Mouse (Mus musculus) midbrain, embryonic 10.5 days (tissue): ENCODE results near the gene Wnt7b. TPM values are rescaled to one million over a fixed set of nuclear protein-coding genes. Genes with fewer than 3 reads are reported as not detected.

Experiments
- DNase-seq: peaks from one replicate; pipeline ENCODE4 v3.0.0-alpha.2; 2017; ENCODE audit warnings: low spot score
- H3K27ac ChIP-seq: fragments of 300-500 bp; sonication (generic); replicated peaks from 2 replicates; pipeline ENCODE4 v1.5.1; 2016; ENCODE audit warnings: mild to moderate bottlenecking
- H3K27me3 ChIP-seq: fragments of 300-500 bp; sonication (generic); 2 replicates; pipeline ENCODE4 v1.6.1; 2016; ENCODE audit warnings: low read depth, mild to moderate bottlenecking; ENCODE audit not compliant: poor library complexity, severe bottlenecking
- H3K36me3 ChIP-seq: fragments of 300-500 bp; sonication (generic); 2 replicates; pipeline ENCODE4 v1.6.1; 2016; ENCODE audit warnings: mild to moderate bottlenecking, moderate library complexity
- H3K4me1 ChIP-seq: fragments of 300-500 bp; sonication (generic); 2 replicates; pipeline ENCODE4 v1.6.1; 2016
- H3K4me3 ChIP-seq: fragments of 300-500 bp; sonication (generic); 2 replicates; pipeline ENCODE4 v1.5.1; 2016; ENCODE audit warnings: mild to moderate bottlenecking, moderate library complexity
- H3K9me3 ChIP-seq: fragments of 300-500 bp; sonication (generic); replicated peaks from 2 replicates; pipeline ENCODE4 v1.6.1; 2016; ENCODE audit warnings: mild to moderate bottlenecking
- WGBS: fragments of 180-500 bp; shearing (Covaris S2); methylation state at CpG from one replicate; pipeline ENCODE4 v1.1.7; 2016; 5-methylcytosine and 5-hydroxymethylcytosine counted together
- polyA plus RNA-seq: library from polyadenylated mRNA; unstranded; fragments of >200 nt; fragmentation: Nextera tagmentation; extraction: Ambion mirVana; gene quantifications from 2 replicates; pipeline ENCODE4 v1.2.1, GENCODE M21; 2016

Gene Wnt7b
- polyA plus RNA-seq, result 54.8 and 56.5 TPM in 2 replicates

DNA sequence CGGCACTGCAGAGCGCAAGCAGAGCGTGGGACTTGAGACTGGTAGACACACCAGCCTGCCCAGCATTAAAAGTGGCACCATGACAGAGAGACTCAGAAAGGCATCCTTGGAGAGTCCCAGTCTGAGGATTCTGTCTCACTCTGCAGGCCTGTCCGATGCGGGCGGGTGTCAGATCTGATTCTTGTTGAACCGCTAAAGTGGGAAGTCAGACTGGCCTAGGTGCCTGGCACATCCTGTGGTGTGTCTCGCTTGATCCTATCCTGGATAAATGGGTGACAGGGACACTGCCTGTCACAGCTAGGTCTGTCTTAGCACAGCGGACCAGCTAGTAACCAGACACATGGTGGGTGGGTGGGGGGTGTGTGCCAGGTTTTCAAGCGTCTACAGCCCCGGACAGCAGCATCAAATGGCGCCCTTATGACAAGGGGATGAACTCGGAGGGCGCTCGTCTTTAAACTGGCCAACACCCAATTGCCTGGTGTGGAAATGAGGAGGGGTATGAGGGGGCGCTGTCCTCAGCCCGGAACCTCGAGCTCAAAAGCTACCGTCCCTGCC, at the start of gene Wnt7b:
Wnt7b (minus strand) TSS at position 118 of the 555 bp plus-strand sequence.
- Histone ChIP-seq H3K27me3 (peaks cover 94% of the 10 kb centered on the region), H3K4me3 (peak within 1 kb of the TSS; percentile 69), H3K27ac (peak within 1 kb of the TSS; percentile 86), H3K36me3 (no peaks in the 10 kb centered on the region), H3K9me3 (no peaks in the 10 kb centered on the region), H3K4me1 (peaks cover 63% of the 10 kb centered on the region)
- under 1% methylated on average over 19 of the region's 19 CpGs for WGBS
- DNase-seq, result no peak

DNA sequence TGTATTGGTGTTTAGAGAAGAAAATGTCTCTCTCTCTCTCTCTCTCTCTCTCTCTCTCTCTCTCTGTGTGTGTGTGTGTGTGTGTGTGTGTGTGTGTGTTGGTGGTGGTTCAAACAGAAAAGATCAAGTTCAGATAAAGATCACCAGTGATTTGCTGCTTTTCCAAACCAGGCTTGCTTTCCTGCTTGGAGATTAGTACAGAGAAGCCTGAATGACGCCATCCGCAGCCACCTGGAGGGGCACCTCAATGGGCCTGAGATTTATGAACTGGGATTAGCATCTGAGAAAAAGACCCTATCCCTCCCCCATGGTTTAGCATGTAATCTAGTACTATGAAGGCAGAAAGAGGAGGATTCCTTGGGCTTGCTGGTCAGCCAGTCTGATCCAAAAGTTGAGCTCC, 49.3 kb upstream of the Wnt7b start:
- Histone ChIP-seq H3K27ac (no peak overlapping the region), H3K27me3 (peaks cover 66% of the 10 kb centered on the region), H3K9me3 (no peaks in the 10 kb centered on the region), H3K4me1 (peaks cover 22% of the 10 kb centered on the region), H3K4me3 (no peak overlapping the region), H3K36me3 (no peaks in the 10 kb centered on the region)
- 41% methylated on average over 2 of the region's 2 CpGs for WGBS
- DNase-seq, result no peak

DNA sequence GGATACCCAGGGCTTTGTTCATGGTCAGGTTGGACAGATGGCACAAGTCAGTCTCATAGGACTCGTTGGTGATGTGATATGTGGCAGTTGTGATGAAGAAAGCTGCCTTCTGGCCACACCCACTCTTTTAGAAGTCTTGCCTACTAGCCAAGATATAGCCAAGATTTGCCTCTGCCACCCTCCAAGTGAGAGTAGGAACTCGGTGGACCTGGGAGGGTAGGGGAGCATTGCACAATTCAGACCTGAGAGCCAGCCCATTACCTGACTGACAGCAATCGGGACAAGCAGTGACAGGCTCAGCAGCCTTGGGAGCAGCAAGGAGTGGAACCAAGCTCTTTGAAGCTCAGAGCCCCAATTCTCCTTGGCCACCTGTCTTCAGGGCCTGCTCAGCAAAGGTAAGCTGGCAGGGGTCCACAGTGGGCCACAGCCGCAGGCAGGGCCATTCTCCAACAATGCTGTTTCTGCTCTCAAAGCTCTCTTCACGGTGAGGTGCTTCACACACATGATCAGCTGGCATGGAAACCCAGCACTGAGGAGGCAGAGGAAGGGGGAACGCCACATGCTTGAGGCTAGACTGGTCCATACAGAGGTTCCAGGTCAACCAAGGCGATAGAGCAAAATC, 47.8 kb upstream of the Wnt7b start:
- Histone ChIP-seq H3K36me3 (no peaks in the 10 kb centered on the region), H3K27me3 (peaks cover 77% of the 10 kb centered on the region), H3K27ac (no peak overlapping the region), H3K4me1 (peaks cover 29% of the 10 kb centered on the region), H3K9me3 (no peaks in the 10 kb centered on the region), H3K4me3 (no peak overlapping the region)
- WGBS, result 78% methylated on average over 7 of the region's 7 CpGs
- DNase-seq, result no peak

DNA sequence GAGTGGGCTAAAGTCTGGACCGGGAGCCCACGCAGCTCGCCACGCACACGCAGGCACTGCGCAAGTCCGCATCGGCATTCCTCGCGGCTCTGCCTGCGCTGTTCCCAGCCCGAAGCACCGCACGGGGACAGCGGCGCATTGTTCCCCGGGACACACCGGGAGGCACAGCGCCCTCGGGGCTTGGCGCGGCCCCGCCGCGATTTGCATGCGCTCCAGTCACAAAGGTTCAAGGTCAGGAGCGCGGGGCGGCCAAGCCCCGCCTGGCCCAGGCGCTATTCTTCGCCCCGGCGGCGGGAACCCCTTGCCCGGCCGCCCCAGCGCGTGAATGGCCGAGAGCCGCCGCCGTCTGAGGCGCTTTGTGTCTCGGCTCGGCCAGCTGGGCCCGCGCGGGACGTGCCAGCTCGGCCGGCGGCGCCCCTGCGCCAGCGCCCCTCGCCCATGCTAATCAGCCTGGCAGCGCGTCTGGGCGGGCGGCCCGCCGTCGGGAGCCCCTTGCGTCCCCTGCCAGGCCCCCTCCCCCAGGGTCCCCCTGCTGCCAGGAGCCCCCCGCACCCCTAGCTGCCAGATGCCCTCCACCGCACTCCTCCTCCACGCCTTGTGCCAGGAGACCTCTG, 43.5 kb upstream of the Wnt7b start:
- H3K4me1 ChIP-seq, result peaks cover 11% of the 10 kb centered on the region
- H3K4me3 ChIP-seq, result peak overlapping the region; percentile 49
- 3% methylated on average over 68 of the region's 68 CpGs for WGBS
- DNase-seq, result peak; percentile 61
- no peaks in the 10 kb centered on the region for H3K36me3 ChIP-seq
- H3K9me3 ChIP-seq, result peaks cover 11% of the 10 kb centered on the region
- peaks cover 100% of the 10 kb centered on the region for H3K27me3 ChIP-seq
- peak overlapping the region; percentile 85 for H3K27ac ChIP-seq

DNA sequence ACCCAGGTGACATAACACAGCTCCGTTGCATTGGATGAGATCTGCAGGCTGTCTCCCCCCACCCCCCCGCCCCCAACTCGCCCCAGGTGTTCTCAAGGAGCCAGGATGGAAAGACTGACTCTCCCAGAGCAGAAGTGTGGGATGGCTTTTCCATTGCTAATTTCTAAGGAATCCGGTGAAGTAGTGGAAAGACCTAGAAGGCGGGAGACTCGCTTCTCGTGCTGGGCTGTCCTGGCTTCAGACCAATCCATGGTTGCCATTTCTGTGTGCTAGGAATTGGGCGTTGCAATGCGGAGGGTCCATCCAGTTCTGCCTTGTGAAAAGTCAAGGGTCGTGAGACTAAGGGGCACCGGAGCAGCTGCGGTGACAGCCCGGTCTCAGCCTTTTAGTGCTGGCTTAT, 39.9 kb upstream of the Wnt7b start:
- Histone ChIP-seq H3K27ac (no peak overlapping the region), H3K27me3 (peaks cover 96% of the 10 kb centered on the region), H3K4me1 (peaks cover 11% of the 10 kb centered on the region), H3K36me3 (no peaks in the 10 kb centered on the region), H3K4me3 (no peak overlapping the region), H3K9me3 (peaks cover 11% of the 10 kb centered on the region)
- WGBS, result 83% methylated on average over 13 of the region's 13 CpGs
- no peak for DNase-seq

DNA sequence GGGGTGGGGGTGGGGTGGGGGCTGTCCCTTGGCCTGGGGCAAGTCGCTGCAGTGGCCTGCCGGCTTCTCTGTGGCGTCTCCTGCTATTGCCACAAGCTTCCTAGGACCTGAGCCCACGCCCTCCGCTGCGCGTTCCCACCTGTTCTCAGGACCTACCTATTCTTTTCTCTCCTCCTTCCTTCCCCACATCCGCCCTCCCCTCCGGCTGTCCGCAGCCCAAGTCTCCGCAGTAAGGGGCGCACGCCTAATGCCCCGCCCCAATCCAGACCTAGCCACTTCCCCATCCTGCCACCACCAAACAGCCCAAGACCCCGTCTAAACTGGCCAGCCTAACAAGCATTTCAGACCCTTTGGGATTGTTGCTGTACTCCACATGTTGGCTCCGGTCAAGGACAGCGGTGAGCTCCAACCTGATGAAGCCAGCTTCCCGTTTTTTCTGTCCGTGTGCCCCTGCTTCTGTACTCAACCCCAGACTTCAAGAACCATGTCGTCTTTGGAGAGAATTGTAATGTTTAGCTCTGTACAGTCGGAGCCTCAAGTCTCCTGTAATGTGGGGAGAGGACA, 33.3 kb upstream of the Wnt7b start:
- Histone ChIP-seq H3K4me3 (no peak overlapping the region), H3K27me3 (peaks cover 95% of the 10 kb centered on the region)
- WGBS, result 39% methylated on average over 20 of the region's 21 CpGs

DNA sequence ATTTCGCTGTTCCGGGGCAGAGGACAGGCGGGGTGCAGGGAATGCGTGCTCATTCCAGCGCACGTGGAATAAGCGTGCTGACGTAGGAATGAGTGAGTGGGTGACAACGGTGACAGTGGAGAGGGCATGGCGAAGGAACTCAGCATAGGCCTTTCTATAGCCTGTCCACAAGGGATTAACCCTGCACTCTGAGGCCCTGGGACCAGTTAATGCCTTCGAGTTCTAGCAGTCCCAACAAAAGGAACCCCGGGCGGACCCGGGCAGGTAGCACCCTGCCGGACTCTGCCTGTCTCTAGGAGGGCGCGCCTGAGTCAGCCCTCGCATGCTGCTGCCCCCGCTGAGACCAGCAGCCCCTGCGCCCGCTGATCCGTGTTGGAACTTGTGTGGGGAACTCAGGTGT, 32.8 kb upstream of the Wnt7b start:
- peaks cover 90% of the 10 kb centered on the region for H3K27me3 ChIP-seq
- no peak overlapping the region for H3K27ac ChIP-seq
- 0 out of 2 replicates have a peak overlapping the region, but pooled peaks have one; percentile 16 for H3K4me3 ChIP-seq
- WGBS, result 38% methylated on average over 22 of the region's 22 CpGs
- H3K36me3 ChIP-seq, result no peaks in the 10 kb centered on the region
- H3K9me3 ChIP-seq, result peaks cover 3% of the 10 kb centered on the region
- no peak for DNase-seq
- peaks cover 9% of the 10 kb centered on the region for H3K4me1 ChIP-seq

More for the DNA sequence above, 33.3 kb upstream of the Wnt7b start:
- Histone ChIP-seq H3K27ac (no peak overlapping the region), H3K36me3 (no peaks in the 10 kb centered on the region), H3K9me3 (peaks cover 3% of the 10 kb centered on the region), H3K4me1 (peaks cover 9% of the 10 kb centered on the region)
- DNase-seq, result no peak

DNA sequence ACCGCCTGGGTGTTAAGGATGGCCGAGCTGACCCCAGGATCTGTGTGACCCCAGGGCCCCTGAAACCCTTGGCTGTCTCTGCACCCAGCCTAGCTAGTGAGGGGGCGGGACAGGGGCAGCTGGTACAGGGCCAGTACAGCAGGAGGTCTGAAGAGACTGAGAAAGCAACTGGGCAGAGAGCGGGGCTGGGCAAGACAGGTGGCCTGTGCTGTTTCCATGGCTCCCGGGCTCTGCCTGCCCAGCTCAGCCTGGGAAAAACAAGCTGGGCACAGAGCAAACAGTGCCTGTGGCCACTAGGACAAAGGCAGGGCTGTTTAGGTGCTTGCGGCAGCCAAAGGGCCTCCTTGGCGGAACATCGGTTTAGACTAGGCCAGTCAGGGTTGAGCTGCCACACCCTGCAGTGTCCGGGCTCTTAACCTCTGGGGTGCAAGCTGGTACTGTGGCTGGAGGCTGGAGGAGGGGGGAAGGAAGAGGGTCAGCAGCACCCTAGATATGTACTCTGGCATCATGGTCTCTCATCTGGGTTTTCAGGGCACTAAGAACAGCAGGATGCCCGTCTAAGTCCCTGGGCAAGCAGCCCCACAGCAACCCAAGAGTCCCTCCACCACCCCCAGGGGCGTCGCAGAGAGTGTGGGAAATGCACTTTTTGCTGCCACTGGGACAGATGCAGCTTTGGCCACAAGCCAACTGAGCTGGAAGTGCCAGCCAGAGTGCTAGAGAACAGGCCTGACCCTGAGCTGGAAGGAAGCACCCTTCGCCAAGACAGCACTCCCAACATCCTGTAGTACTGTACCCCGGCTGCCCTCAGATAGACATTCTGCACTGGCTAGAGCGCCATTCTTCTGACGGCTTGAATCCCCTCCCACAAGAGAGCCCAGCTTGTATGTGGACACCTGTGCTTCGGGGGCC, 31.3 kb upstream of the Wnt7b start:
- DNase-seq, result no peak
- H3K27me3 ChIP-seq, result peaks cover 81% of the 10 kb centered on the region
- WGBS, result 88% methylated on average over 17 of the region's 17 CpGs

DNA sequence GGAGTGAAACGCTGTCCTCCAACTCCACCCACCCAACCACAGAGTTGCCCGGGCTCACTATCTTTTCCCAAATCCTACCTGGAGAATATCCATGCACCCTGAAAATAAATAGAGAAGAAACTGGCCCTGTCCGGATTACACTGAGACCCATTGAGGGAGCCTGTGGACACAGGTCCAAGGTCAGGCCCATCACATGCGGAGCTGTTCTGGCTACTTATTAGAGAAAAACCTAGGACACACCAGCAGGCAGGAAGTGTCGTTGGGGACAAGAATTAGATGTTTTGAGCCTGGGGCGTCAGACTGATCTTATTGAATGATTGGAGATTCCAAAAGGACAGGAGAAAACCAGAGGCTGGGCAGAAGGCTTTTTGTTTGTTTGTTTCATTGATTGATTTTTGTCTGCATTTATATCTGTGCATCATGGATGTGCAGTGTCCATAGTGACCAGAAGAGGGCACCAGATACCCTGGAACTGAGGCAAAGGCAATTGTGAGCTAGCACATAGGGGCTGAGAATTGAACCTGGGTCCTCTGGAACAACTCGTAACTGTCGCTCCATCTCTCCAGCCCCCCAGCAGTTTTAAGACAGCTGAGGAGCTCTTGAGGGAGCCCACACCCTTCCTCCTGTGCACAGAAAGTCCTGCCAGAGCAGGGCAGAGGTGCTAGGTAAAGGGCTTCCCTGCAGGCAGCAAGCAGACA, 30.5 kb upstream of the Wnt7b start:
- H3K9me3 ChIP-seq, result peaks cover 3% of the 10 kb centered on the region
- H3K4me3 ChIP-seq, result no peak overlapping the region
- H3K27me3 ChIP-seq, result peaks cover 74% of the 10 kb centered on the region
- peaks cover 9% of the 10 kb centered on the region for H3K4me1 ChIP-seq
- DNase-seq, result no peak
- H3K27ac ChIP-seq, result no peak overlapping the region
- 72% methylated on average over 8 of the region's 8 CpGs for WGBS
- H3K36me3 ChIP-seq, result no peaks in the 10 kb centered on the region

More for the DNA sequence above, 31.3 kb upstream of the Wnt7b start:
- Histone ChIP-seq H3K4me1 (peaks cover 9% of the 10 kb centered on the region), H3K4me3 (no peak overlapping the region), H3K9me3 (peaks cover 3% of the 10 kb centered on the region), H3K27ac (no peak overlapping the region), H3K36me3 (no peaks in the 10 kb centered on the region)

DNA sequence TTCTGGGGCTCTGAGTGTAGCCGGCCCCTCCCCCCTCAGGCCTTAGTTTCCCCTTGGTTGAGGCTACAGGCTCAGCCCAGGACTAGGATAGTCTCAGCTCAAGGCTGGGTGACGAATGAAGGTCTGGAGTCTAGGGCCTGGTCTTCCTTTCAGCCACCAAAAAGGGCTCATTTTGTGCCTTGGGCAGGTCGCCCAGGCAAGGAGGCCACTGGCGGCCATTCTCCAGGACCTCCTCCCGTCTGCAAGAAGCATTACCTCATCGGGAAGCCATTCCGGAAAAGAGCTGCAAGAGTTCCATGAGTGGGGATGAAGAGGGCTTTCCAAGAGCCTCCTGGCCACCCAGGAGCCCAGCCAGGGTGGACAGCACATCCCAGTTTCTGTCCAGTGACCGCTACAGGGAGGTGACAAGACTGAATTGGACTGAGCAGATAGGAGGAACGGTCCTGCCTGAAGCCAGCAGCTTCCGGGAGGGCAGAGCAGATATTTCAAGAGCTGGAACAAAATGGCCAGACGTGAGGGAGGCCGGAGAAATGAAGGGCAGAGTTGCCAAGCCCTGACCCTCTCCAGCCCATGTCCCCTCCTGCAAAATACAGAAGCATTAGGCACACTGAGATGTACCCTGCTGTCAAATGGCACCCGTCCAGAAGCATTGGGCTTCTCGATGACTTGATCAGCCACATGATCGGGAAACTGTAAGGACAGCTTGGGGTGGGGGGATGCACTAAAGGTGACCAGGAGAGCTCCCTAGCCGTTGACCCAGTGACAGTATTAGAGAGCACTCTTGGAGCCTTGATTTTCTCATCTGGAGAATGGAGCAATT, 29.6 kb upstream of the Wnt7b start:
- DNase-seq, result no peak
- no peaks in the 10 kb centered on the region for H3K36me3 ChIP-seq
- WGBS, result 84% methylated on average over 16 of the region's 16 CpGs
- H3K4me3 ChIP-seq, result no peak overlapping the region
- peaks cover 65% of the 10 kb centered on the region for H3K27me3 ChIP-seq
- H3K27ac ChIP-seq, result no peak overlapping the region
- peaks cover 3% of the 10 kb centered on the region for H3K9me3 ChIP-seq
- H3K4me1 ChIP-seq, result peaks cover 9% of the 10 kb centered on the region

DNA sequence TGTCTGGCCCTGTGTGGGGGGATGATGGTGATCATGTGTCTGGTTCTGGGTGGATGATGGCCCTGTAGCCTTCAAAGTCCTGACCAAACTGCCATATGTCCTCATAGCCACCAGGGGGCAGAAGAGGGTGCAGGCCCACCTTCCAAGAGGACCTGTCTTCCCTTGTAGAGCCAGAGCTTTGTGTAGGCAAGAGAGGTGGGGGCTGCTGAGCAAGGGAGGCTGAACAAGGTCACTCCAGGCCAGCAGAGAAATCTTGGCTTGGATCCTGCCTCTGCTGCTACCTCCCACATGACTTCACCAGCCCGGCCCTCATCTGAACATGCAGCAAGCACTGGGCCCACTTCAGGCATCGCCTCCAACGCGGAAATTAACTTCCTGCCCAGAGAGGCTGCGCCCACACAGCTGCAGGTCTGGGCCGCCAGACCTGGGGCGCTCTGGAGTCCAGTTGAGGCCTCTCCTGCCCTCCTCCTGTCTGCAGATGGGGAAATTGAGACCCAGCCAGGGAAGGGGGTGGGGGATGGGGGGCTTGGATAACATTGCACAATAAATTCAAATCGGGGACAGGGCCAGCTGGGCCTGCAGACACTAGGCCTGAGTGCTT, 28.4 kb upstream of the Wnt7b start:
- no peak overlapping the region for H3K4me3 ChIP-seq
- peaks cover 58% of the 10 kb centered on the region for H3K27me3 ChIP-seq
- no peak overlapping the region for H3K27ac ChIP-seq
- WGBS, result 74% methylated on average over 8 of the region's 8 CpGs
- H3K36me3 ChIP-seq, result no peaks in the 10 kb centered on the region
- peak; percentile 63 for DNase-seq
- peaks cover 12% of the 10 kb centered on the region for H3K4me1 ChIP-seq
- peaks cover 3% of the 10 kb centered on the region for H3K9me3 ChIP-seq
